Mouse (Mus musculus) thymus, postnatal 14 days (tissue): ENCODE data around the gene 1700016D06Rik.
A peak's percentile ranks its signal among the peaks of the same experiment; 100 is the strongest.

Source experiments
- DNase-seq: peaks from one replicate; pipeline ENCODE4 v3.0.0; 2021

The 1700016D06Rik gene

DNA sequence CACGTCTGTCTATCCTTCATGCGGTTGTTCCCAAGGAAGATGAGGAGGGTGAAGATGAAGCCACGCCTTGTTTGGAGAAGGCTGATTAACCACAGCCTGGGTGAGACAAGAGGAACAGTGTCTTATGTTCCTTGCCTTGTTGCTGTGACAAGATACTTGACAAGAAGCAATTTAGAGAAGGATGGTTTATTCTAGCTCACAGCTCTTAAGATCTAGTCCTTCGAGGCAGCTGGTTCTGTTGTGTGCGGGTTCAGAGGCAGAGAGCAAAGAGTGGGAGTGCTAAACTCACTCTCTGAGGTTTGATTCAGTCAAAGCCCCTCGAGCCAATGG is at the start of gene 1700016D06Rik:
TSS of gene 1700016D06Rik (minus strand) at position 31 of the 330 bp plus-strand sequence.
- DNase-seq: no peak

DNA sequence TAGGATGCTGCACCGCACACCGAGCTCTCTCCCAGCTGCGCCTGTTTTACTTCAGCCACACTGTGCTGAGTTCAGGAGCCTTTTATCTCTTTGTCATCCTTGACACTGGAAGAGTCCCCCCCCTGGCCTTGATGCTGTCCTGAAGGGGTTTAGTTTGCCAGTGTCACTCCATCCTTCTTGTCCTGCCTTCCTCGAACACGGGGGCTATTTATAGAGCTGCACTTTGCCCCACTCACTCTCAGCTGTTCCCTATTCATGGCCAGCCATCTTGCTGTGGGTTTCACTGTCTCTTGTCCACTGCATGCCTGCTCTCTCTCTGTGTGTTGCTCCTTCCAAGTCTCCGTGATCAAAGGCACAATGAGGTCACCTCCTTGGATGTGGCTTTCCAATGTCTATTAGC is 48.6 kb upstream of the 1700016D06Rik start:
- no peak for DNase-seq

DNA sequence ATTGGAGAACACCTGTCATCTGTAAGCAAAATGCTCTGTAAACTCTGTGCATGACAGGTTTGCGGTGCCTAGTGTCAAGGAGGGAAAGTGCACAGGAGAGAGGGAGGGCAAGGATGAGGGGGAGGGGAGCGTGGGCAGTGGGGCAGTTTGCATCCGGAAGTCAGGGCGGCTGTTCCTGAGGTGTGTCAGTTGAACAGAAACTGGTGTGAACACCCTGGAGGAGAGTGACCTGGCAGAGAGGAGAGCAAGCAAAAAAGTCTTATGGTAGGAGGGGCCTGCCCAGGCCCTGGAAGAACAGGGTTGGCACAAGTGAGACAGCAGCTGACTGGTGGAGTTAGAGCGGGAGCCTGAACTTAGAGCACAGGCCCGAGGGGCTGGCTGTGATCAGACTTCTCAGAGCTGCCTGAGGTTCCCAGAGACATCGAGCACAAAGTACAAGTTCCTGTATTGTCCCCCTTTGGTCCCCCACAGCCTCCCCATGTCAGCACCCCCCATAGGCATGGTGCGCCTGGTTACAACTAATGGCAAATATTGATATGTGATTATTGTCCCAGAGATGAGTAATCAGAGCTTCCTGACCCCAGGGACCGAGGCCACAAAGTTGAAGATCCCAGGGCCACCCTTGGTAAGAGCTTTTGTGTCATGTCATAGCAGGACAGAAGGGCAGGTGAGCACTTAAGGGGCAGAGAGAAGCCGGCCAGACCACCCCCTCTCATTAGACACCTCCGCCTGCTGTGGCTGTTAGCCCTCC is 46.2 kb upstream of the 1700016D06Rik start:
- no peak for DNase-seq

DNA sequence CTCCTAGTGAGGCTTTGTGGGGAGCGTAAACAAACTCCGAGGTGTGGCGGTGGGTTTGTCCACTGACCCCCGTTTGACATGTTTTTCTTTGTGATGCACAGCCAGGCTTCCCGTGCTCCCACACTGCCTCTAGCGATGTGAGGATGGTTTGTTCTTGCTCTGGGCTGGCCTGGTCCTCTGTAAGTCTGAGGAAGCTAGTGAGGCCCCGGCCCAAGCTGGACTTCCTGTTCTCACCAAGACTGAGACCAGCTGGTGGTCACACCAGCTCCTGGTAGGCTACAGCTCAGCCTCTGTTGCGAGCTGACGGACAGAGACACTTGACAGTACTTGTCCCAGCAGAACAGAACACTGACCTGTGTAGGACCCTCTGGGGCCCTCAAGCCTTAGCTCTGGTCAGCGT is 42.7 kb upstream of the 1700016D06Rik start:
- DNase-seq: no peak

DNA sequence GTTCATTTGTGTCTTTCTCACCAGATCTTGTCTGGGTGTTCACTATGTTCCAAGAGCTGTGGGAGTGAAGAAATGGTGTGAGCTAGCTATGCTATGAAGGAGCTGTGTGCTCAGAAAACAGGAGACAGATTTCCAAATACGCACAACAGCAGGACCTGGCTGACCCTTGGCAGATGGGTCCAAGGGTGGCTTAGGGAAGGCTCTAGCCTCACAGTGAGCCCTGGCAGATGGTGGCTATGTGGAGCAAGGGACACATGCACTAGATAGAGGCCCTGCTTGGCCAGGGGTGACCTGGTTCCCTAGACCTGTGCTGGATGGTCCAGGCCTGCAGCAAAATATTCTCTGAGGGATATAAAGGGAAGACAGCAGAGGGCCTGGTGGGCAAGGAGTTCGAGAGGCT is 40.0 kb upstream of the 1700016D06Rik start:
- no peak for DNase-seq

DNA sequence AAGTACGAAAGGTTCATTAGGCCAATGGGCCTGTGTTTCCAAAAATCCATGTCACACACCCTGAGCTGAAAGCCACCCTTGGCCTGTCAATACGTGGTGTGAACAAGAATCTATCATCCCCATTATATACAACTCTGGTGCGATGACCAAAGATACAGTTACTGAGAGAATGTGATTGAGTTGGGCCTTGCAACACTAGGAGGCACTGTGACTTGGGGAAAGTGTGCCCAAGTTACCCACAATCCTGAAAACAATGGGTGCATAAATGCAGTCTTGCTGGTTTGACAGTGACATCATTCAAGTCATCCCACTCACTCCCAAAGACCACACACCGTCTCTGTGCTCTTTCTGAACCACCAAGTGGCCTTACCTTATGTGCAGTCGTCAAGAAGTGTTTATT is 38.2 kb upstream of the 1700016D06Rik start:
- DNase-seq: no peak

GRCm38 (mm10) chr8:11737096-11737495 is 36.2 kb upstream of the 1700016D06Rik start:
- no peak for DNase-seq

DNA sequence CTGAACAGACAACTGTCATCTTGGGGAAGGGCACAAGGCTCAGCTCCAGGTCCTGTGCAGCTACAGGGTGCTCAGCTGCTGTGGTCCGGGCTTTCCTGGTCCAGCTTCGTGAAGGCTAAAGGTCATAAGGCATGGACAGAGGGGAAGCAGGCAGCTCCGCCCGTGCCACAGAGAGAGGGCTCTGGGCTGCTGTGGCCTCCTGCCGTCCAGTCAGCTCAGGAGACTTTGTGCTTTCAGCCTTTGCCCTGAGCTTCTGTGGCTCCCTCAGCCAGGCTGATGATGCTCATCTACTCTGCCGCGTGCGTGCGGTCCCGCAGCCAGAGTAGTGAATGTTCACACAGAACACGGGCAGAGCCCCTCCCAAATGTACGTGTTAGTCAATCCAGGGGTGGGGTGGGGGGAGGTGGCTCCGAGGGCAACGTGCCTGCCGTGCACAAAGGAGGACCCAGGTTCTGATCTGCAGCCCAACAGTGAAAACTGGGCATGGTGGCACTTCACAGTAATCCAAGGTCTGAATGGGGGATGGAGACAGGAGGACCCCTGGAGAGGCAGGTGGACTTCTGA is 34.9 kb upstream of the 1700016D06Rik start:
- DNase-seq: no peak

GRCm38 (mm10) chr8:11730271-11730940 is 29.5 kb upstream of the 1700016D06Rik start:
- no peak for DNase-seq

DNA sequence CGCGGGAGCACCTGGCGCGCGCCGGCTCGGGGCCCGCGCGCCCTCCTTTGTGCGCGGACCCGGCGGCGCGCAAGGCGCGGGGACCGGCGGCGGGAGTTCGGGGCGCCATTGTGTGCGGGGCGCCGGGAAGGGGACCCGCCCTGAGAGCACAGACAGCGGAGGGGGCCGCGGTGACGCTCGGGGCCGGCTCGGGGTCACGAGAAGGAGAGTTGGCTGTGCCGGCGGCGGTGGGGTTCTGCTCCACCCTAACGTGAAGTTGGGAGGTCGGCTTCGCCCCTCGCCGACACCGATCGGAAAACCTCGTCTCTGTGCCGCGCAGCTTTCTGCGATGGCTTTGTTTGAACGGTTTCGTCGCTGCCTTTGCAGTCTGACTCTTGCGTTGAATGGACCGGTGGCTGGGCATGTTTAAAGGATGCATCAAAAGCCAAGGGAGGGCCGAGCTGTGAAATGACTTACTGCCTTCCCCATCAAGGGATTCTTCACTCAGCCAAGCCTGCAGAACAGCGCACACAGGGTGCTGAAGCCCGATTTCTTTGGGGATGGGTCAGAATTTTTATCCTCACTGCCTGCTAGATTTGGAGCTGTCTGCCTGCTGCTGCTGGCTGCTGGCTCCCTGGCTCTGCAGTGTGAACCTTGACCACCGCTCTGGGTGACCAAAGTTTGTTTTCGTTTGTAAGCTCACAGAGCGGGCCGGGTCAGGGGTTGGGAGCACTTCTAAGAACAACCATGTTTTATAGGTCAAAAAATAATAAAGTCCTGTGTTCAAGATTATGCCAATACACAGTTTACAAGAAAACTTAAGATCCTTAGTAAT is 27.8 kb upstream of the 1700016D06Rik start:
- no peak for DNase-seq

DNA sequence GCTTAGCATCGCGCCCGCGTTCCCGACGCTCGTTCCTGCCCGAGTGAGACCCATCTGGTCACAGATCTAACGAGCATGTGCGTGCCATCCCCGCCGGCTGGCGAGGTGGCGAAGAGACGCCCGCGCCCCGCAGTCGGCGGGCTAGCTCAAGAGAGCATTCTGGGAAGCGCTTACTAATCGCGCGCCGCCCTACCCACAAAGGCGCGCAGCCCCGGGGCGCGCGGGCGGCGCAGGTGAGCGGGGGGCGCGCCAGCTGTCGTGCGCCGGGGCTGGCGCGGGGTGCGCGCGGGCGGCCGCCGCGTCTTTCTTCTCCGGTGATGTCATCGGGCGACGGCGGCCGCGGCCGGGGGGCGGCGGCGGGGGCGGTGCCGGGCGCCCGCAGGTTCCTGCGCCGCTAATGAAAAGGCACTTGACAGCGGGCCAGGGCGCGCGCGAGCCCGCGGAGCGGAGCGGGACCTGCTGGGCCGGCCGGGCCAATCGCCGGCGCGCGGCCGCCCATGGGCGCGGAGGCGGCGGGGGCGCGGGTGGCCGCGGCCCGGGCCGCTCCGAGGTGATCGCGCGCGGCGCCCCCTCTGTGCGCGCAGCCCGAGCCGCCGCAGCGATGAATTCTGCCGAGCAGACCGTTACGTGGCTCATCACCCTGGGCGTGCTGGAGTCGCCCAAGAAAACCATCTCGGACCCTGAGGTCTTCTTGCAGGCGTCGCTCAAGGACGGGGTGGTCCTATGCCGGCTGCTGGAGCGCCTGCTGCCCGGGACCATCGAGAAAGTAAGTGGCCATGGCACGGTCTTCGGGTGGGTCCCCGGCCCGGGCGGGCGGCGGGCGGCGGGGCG is 27.0 kb upstream of the 1700016D06Rik start, which contains the start of gene Arhgef7:
TSS of gene Arhgef7 (plus strand) at position 71 of the 831 bp plus-strand sequence.
- DNase-seq: no peak

GRCm38 (mm10) chr8:11727273-11727650 is 26.4 kb upstream of the 1700016D06Rik start:
- no peak for DNase-seq

GRCm38 (mm10) chr8:11717194-11717593 is 16.3 kb upstream of the 1700016D06Rik start:
- DNase-seq: no peak

DNA sequence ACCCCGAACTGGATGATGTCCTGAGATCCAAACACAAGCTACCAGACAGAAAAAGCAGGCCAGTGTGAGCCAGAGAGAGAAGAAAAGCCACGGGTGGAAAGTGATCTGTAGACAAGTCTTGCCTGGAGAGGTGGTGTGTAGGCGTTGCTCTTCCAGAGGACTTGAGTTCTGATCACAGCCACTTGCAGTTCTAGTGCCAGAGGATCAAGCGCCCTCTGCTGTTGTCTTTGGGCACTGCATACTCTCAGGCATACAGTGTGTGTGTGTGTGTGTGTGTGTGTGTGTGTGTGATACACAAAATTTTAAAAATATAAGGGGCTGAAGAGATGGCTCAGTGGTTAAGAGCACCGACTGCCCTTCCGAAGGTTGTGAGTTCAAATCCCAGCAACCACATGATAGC is 11.4 kb upstream of the 1700016D06Rik start:
- peak; percentile 36 for DNase-seq

DNA sequence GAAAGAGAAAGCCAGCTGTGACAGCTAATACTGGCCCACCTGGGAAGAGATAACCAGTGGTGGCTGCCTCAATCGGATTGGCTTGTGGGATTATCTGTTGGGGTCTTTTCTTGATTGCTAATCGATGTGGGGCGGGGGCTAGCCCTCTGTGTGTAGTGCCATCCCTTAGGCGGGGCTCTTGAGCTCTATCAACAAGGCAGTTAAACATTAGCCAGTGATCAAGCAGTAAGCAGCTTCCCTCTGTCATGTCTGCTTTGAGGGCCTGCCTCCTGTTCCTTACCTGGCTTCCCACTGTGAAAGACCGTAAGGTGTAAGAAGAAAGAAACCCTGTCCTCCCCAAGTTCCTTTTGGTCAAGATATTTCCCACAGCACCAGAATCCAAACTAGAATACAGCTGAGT is 9.6 kb upstream of the 1700016D06Rik start:
- DNase-seq: no peak

DNA sequence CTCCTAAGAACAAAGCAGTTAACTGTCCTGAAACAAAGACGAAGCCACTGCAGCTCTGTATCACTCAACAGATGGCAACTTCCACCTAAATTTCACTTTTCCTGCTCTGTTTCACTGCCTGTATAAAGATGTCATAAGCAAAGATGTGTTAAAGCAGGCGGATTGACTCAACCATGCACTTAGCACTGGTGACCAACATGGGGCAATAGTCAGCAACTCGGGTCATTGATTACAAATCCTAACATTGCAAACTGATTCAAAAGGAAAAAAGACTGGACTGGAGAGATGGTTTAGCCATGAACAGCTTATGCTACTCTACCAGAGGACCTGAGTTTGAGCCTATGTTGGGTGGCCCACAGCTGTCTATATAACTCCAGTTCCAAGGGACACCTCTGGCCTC is 8.7 kb upstream of the 1700016D06Rik start:
- DNase-seq: no peak

GRCm38 (mm10) chr8:11708815-11709214 is 8.0 kb upstream of the 1700016D06Rik start:
- no peak for DNase-seq

GRCm38 (mm10) chr8:11707701-11708100 is 6.8 kb upstream of the 1700016D06Rik start:
- DNase-seq: no peak

DNA sequence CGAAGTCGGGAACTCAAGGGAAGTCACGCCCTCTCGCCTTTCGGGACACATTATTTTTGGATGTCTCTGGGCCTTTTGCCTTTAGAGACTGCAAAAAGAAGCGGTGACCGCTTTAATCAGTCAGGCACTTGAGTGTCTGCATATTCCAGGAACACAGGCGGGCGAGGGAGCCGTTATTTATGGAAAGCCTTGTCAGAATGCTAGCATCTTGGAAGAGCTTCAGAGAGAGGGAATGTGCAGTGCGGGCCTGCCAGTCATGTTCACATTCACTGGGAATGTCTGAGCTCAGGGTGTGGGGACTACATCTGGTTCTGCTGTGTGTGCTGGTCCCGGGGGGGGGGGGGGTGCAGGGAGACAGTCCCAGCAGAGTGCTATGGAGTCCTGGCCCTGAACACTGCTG is 5.0 kb upstream of the 1700016D06Rik start:
- DNase-seq: no peak

DNA sequence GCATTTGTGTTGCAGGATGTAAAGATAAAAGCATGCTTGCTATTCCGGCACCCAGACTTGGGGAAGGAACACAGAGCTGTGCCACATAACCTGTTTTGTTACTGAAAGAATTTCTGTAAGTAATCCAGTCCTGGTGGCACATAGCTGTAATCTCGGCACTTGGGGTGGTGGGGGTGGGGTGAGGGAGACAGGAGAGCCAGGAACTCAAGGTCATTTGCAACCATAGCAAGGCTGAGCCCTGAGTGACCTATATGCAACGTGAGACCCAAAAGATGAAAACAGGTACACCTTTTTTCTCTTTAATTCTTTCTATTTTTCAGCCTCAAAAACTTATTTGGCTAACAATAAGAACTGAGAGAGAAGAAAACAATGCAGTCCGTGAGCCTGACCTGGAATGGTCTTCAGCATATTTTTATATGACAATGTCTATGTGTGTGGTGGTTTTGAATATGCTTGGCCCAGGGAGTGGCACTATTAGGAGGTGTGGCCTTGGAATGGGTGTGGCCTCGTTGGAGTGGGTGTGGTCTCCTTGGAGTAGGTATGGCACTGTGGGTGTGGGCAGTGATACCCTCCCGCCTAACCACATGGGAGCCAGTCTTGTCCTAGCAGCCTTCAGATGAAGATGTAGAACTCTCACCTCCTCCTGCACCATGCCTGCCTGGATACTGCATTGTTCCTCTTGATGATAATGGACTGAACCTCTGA is 4.0 kb upstream of the 1700016D06Rik start:
- DNase-seq: no peak

- DNase-seq: no peak
Observed at GRCm38 (mm10) chr8:11703789-11704188, 2.9 kb upstream of the 1700016D06Rik start.

- DNase-seq: no peak
Observed at GRCm38 (mm10) chr8:11701428-11701827, 565 bp upstream of the 1700016D06Rik start.
